Mouse (Mus musculus) liver, embryonic 15.5 days (tissue): ENCODE data around the gene Btbd7. TPM values are rescaled to one million over a fixed set of nuclear protein-coding genes. Genes with fewer than 3 reads are reported as not detected.

ENCODE experiments used
- ATAC-seq: fragments of 200-750 bp; cut with Nextera tagmentation; 2 replicates; pipeline ENCODE4 v1.8.0; 2017; ENCODE audit warnings: moderate number of reproducible peaks, mild to moderate bottlenecking, moderate library complexity; ENCODE audit not compliant: insufficient read depth
- H3K27ac ChIP-seq: fragments of 300-500 bp; sonication (generic); replicated peaks from 2 replicates; pipeline ENCODE4 v1.5.1; 2015; ENCODE audit warnings: mild to moderate bottlenecking, inconsistent platforms
- H3K27me3 ChIP-seq: fragments of 300-500 bp; sonication (generic); 2 replicates; pipeline ENCODE4 v1.6.1; 2015; ENCODE audit warnings: mild to moderate bottlenecking, inconsistent platforms
- H3K36me3 ChIP-seq: fragments of 300-500 bp; sonication (generic); replicated peaks from 2 replicates; pipeline ENCODE4 v1.6.1; 2015; ENCODE audit warnings: moderate library complexity, mild to moderate bottlenecking, inconsistent platforms
- H3K4me1 ChIP-seq: fragments of 300-500 bp; sonication (generic); replicated peaks from 2 replicates; pipeline ENCODE4 v1.6.1; 2015; ENCODE audit warnings: inconsistent platforms
- H3K4me2 ChIP-seq: fragments of 300-500 bp; sonication (generic); 2 replicates; pipeline ENCODE4 v1.6.1; 2015; ENCODE audit warnings: moderate library complexity, mild to moderate bottlenecking, inconsistent platforms
- H3K4me3 ChIP-seq: fragments of 300-500 bp; sonication (generic); replicated peaks from 2 replicates; pipeline ENCODE4 v1.5.1; 2015; ENCODE audit warnings: mild to moderate bottlenecking, inconsistent platforms
- H3K9ac ChIP-seq: fragments of 300-500 bp; sonication (generic); 2 replicates; pipeline ENCODE4 v1.6.1; 2015; ENCODE audit warnings: moderate library complexity, mild to moderate bottlenecking, inconsistent platforms
- H3K9me3 ChIP-seq: fragments of 300-500 bp; sonication (generic); replicated peaks from 2 replicates; pipeline ENCODE4 v1.6.1; 2016; ENCODE audit warnings: inconsistent platforms
- WGBS: fragments of 180-500 bp; shearing (Covaris S2); methylation state at CpG from one replicate; pipeline ENCODE4 v1.1.7; 2015; ENCODE audit warnings: mixed read lengths; ENCODE audit not compliant: insufficient replicate concordance; 5-methylcytosine and 5-hydroxymethylcytosine counted together
- polyA plus RNA-seq: library from polyadenylated mRNA; unstranded; fragments of >200 nt; fragmentation: Nextera tagmentation; extraction: Ambion mirVana; gene quantifications from 2 replicates; pipeline ENCODE4 v1.2.1, GENCODE M21; 2015

Gene Btbd7
- polyA plus RNA-seq, 1 experiment from 2014 or later: 4.2 TPM

DNA sequence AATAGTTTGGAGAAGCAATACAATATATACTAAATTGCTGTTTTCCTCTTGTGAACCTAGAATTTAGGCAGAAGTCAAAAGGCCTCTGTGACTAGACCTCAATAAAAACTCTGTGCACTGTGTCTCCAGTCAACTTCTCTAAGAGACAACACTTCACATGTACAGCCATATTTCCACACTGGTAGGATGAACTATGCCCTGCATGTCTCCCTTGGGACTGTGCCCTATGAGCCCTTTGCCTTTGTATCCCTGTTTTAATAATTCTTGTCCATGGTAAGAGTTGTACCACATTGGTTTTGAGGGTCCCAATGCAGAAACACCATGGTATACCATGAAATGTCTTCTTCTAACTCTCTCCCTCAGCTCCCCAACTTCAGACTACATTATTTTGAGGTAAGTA lies 17.5 kb downstream of the Btbd7 start:
- H3K9me3 ChIP-seq: no peaks in the 10 kb centered on the region
- no peak overlapping the region for H3K4me3 ChIP-seq
- no peak overlapping the region for H3K4me2 ChIP-seq
- 0 out of 2 replicates have a peak, but pooled peaks cover under 1% of the 10 kb centered on the region for H3K36me3 ChIP-seq
- no peak overlapping the region for H3K27ac ChIP-seq
- no peak for ATAC-seq
- H3K4me1 ChIP-seq: no peaks in the 10 kb centered on the region
- no peak overlapping the region for H3K9ac ChIP-seq
- H3K27me3 ChIP-seq: no peaks in the 10 kb centered on the region

- H3K27ac ChIP-seq: no peak overlapping the region
- 84% methylated on average over 9 of the region's 9 CpGs for WGBS
Measured at GRCm38 (mm10) chr12:102838271-102838670, 40.0 kb downstream of the Btbd7 start.

DNA sequence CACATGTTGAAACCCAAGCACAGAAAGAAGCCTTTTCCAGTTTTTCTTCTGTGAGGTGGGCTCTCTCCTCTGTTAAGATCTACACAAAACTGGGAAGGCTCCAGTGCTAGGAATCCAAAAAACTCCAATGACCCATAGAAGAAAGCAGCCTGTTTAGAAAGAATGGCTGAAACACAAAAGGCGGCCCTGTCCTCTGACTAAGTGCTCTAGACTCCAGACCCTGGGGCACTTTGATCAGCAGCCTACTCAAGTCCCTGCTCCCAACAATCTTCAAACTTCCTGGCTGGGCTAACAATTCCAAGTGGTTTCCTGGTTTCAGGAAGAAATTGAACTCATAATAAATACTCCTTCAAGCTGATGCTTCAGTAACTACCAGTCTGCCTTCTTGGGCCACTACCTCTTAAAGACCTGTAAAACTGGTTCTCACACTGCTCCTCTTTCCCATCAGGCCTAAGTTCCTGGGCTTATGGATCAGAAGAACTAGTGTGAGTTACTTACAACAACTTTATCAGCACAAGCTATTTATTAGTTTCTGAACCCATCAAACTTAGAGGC lies 45.4 kb downstream of the Btbd7 start:
- Histone ChIP-seq H3K9me3 (no peaks in the 10 kb centered on the region), H3K4me1 (no peaks in the 10 kb centered on the region), H3K27ac (no peak overlapping the region), H3K4me2 (no peak overlapping the region), H3K36me3 (peaks cover 4% of the 10 kb centered on the region), H3K27me3 (no peaks in the 10 kb centered on the region), H3K9ac (no peak overlapping the region), H3K4me3 (no peak overlapping the region)
- ATAC-seq: no peak
- WGBS: 74% methylated on average over 1 of the region's 1 CpGs

More at GRCm38 (mm10) chr12:102838271-102838670, 40.0 kb downstream of the Btbd7 start:
- Histone ChIP-seq H3K4me2 (no peak overlapping the region), H3K9me3 (no peaks in the 10 kb centered on the region), H3K4me3 (no peak overlapping the region), H3K9ac (no peak overlapping the region), H3K27me3 (no peaks in the 10 kb centered on the region), H3K36me3 (peaks cover 16% of the 10 kb centered on the region), H3K4me1 (no peaks in the 10 kb centered on the region)
- ATAC-seq: no peak

DNA sequence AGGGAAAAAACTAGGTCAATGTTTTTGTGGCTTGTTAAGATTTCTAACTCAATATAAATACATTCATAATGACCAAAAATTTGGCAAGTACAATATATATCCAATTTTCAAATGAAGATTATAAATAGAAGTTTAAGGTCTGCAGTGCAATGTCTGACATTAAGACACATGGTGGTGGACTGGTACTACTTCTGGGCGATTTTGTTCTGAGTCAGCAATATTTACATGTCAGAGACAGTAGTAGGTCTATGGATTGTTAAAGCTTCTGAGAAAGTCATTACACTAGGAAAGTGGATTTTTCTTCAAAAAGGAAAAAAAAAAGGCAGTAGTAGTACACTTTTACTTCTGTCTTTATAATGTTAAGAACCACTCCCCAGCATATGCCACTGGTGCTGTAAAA lies 46.4 kb downstream of the Btbd7 start:
- H3K27ac ChIP-seq: no peak overlapping the region
- no peak overlapping the region for H3K4me3 ChIP-seq
- H3K27me3 ChIP-seq: no peaks in the 10 kb centered on the region
- H3K4me2 ChIP-seq: no peak overlapping the region
- H3K4me1 ChIP-seq: no peaks in the 10 kb centered on the region
- no peak overlapping the region for H3K9ac ChIP-seq
- H3K36me3 ChIP-seq: no peaks in the 10 kb centered on the region; the same call in 1 of the 2 replicates
- WGBS: 67% methylated on average over 1 of the region's 1 CpGs
- no peaks in the 10 kb centered on the region for H3K9me3 ChIP-seq
- ATAC-seq: no peak

DNA sequence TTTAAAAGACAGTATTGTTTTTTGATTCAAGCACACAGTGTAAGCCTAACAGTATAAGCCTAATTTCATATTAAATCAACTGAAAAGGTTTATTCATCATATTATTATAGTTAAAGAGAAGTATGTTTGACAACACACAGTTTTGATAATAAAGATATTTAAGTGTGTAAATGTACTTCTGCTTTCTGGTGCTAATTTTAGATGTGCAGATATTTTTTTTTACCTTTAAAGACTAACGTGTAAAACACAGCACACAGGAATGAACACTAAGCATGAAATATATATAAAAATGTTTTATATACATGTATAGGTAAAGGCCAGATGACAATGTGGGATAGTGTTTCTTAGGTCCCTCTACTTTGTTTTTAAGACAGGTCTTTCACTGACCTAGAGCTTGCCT lies 51.2 kb downstream of the Btbd7 start:
- Histone ChIP-seq H3K4me2 (no peak overlapping the region), H3K9me3 (no peaks in the 10 kb centered on the region), H3K36me3 (no peaks in the 10 kb centered on the region; the same call in none of the 2 replicates), H3K27me3 (no peaks in the 10 kb centered on the region), H3K27ac (no peak overlapping the region), H3K4me1 (no peaks in the 10 kb centered on the region), H3K9ac (no peak overlapping the region), H3K4me3 (no peak overlapping the region)
- WGBS: 50% methylated on average over 1 of the region's 1 CpGs
- ATAC-seq: no peak

GRCm38 (mm10) chr12:102826399-102826798 lies 51.9 kb downstream of the Btbd7 start:
- no peaks in the 10 kb centered on the region for H3K9me3 ChIP-seq
- no peak overlapping the region for H3K9ac ChIP-seq
- H3K27me3 ChIP-seq: no peaks in the 10 kb centered on the region
- H3K27ac ChIP-seq: no peak overlapping the region
- ATAC-seq: no peak
- H3K4me3 ChIP-seq: no peak overlapping the region
- H3K4me2 ChIP-seq: no peak overlapping the region
- H3K4me1 ChIP-seq: no peaks in the 10 kb centered on the region
- 72% methylated on average over 1 of the region's 1 CpGs for WGBS
- H3K36me3 ChIP-seq: no peaks in the 10 kb centered on the region; the same call in none of the 2 replicates

DNA sequence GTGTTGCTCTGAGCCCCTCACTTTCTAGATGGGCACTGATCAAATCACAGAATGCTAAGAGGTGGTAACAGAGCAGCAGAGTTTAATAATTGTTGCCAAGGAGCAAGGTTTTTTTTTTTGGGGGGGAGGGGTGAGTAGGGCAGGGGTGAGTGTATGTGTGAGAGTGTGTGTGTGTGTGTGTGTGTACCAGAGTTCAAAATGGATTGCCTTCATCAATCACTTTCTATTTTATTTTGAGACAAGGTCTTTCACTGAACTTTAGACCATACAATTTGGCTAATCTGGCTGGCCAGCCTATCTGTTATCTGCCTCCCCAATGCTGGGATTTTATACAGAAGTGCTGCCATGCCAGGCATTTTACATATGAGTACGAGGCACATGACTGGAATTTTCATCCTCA lies 63.4 kb downstream of the Btbd7 start:
- Histone ChIP-seq H3K36me3 (peaks cover 16% of the 10 kb centered on the region), H3K4me3 (no peak overlapping the region), H3K27me3 (no peaks in the 10 kb centered on the region), H3K27ac (no peak overlapping the region), H3K9me3 (no peaks in the 10 kb centered on the region), H3K4me2 (no peak overlapping the region), H3K9ac (no peak overlapping the region), H3K4me1 (no peaks in the 10 kb centered on the region)
- no peak for ATAC-seq
- WGBS: 60% methylated on average over 1 of the region's 1 CpGs

DNA sequence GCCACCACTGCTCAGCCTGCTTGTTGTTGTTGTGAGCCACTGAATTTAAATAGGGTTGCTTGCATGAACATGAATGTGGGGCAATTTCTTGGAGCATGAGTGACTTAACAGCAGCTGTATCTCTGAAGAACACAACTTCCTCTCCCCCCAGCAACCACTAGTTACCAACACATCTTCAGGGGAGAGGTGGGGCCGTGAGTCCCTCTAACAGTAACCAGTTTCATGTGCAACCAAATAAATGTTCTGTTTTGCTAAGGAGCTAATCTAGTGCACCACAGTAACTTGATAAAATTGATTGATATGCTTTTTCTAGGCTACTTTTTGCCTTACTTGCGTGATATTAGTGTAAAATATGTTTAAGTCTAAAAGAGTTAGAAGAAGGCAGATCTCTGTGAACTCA lies 78.7 kb downstream of the Btbd7 start:
- Histone ChIP-seq H3K9ac (no peak overlapping the region), H3K4me1 (no peaks in the 10 kb centered on the region), H3K9me3 (no peaks in the 10 kb centered on the region), H3K4me3 (no peak overlapping the region), H3K4me2 (no peak overlapping the region), H3K27me3 (no peaks in the 10 kb centered on the region), H3K36me3 (peaks cover 13% of the 10 kb centered on the region), H3K27ac (no peak overlapping the region)
- no peak for ATAC-seq
- 39% methylated on average over 2 of the region's 2 CpGs for WGBS

- Histone ChIP-seq H3K27ac (peak overlapping the region; percentile 56), H3K36me3 (peaks cover 74% of the 10 kb centered on the region)
- 74% methylated on average over 7 of the region's 7 CpGs for WGBS
Measured at GRCm38 (mm10) chr12:102787927-102788326, 90.3 kb downstream of the Btbd7 start.

DNA sequence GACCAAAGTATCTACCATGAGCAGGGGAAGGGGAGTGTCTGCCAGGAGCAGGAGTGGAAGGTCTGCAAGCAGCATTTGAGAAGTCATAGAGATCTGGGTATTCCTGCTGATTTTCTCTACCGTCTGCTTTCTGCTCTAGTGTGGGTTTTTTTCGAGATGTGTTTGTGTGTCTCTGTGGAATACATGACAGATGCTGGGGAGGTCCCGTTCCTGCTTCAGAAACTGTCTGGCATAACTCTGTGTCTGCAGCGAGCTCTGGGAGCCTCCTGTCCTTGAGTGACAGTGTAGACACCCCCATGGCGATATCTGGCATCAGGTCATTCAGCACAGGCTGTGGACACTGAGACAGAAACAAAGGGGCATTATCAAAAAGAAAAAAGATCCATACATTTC lies 92.7 kb downstream of the Btbd7 start:
- H3K9ac ChIP-seq: no peak overlapping the region
- no peaks in the 10 kb centered on the region for H3K4me1 ChIP-seq
- H3K36me3 ChIP-seq: peaks cover 57% of the 10 kb centered on the region
- no peaks in the 10 kb centered on the region for H3K27me3 ChIP-seq
- H3K27ac ChIP-seq: no peak overlapping the region; the same call in 1 of the 2 replicates
- 76% methylated on average over 5 of the region's 5 CpGs for WGBS
- H3K4me2 ChIP-seq: peak overlapping the region; percentile 7; the same call in 1 of the 2 replicates
- H3K4me3 ChIP-seq: no peak overlapping the region
- ATAC-seq: no peak
- no peaks in the 10 kb centered on the region for H3K9me3 ChIP-seq

More at GRCm38 (mm10) chr12:102787927-102788326, 90.3 kb downstream of the Btbd7 start:
- no peak overlapping the region for H3K9ac ChIP-seq
- peak; percentile 86 for ATAC-seq
- H3K27me3 ChIP-seq: no peaks in the 10 kb centered on the region
- no peaks in the 10 kb centered on the region for H3K9me3 ChIP-seq
- H3K4me3 ChIP-seq: no peak overlapping the region; the same call in 1 of the 2 replicates
- H3K4me2 ChIP-seq: peak overlapping the region; percentile 36
- no peaks in the 10 kb centered on the region for H3K4me1 ChIP-seq

DNA sequence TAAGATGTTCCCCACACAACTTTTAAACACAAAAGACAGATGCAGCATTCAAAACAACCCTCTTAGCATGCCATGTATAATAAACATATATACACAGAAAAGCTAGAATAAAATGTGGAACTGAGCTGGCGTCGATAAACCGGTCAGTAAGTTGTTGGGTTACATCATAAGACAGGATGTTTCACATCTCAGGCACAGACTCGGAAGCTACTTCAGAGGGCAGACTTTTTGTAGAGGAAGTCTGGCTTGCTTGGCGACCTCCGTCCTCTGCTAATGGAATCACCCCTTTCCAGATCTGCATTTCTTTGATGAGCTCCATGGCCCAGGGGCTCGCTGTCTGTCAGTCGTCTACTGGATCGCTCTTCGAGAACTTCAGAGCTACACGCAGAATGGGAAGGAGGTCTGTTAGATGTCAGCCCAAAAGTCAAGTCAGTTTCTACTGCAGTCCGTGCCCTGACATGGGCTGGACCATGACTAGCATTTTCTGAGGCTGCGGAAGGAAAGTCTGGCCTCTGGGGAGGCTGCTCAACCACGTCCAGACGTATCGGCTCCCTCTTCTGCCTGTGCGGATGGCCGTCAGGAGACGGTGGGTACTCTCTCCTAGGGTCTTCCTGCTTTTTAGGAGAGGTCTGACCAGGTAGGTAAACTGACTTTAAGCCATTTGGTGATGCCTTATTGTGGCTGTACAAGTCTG lies 93.2 kb downstream of the Btbd7 start:
- Histone ChIP-seq H3K4me3 (no peak overlapping the region), H3K4me1 (no peaks in the 10 kb centered on the region), H3K9ac (no peak overlapping the region), H3K27me3 (no peaks in the 10 kb centered on the region), H3K9me3 (no peaks in the 10 kb centered on the region), H3K27ac (no peak overlapping the region; the same call in 1 of the 2 replicates), H3K4me2 (peak overlapping the region; percentile 7; the same call in 1 of the 2 replicates), H3K36me3 (peaks cover 51% of the 10 kb centered on the region)
- ATAC-seq: no peak
- 83% methylated on average over 19 of the region's 19 CpGs for WGBS
